Mouse (Mus musculus) olfactory bulb, adult 2 months (tissue): ENCODE measurements around the gene Rpl34.

ENCODE experiments used
- CTCF ChIP-seq: fragments of 200-500 bp; IDR thresholded peaks from 2 replicates; pipeline ENCODE4 v1.5.1; 2012; ENCODE audit warnings: low read depth, mild to moderate bottlenecking, low read length, moderate library complexity; ENCODE audit not compliant: insufficient read depth
- POLR2A ChIP-seq: fragments of 200-500 bp; IDR thresholded peaks from 2 replicates; pipeline ENCODE4 v1.6.1; 2012; ENCODE audit warnings: mild to moderate bottlenecking, low read depth, low read length, moderate library complexity; ENCODE audit not compliant: insufficient read depth

DNA sequence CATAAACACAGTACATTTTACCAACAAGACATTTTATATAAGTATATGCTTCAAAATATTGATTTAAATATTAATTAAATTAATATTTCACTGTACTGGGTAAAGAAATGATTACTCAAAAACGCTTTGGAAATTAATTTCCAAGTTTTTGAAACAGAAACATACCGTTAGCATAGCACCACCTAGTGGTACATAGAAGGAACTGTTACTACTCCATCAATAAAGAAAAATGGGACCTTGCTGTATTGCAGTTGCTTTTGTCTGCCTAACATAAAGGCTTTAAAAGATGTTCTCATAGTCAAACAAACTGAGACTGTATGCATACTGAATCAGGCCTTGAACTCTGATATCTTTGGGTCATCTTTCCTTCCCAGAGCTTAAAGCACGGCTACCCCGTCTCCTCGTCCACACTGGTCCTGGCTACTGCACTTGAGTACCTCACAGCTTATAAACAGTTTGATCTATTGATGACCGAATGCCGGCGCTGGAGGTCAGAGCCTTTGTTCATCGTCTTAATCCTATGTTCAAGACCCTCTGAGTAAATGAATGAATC, 36.1 kb downstream of the Rpl34 start:
- no peak for TF ChIP-seq CTCF
- no peak for TF ChIP-seq POLR2A
